Mouse (Mus musculus) left cerebral cortex, adult 8-10 months (tissue): ENCODE results near the gene Selenon. TPM values are rescaled to one million over a fixed set of nuclear protein-coding genes. Genes with fewer than 3 reads are reported as not detected.

Source experiments
- DNase-seq, 2 experiments: peaks; one replicate each; pipeline ENCODE4 v3.0.0; 2022; ENCODE audit warnings: low spot score in 2 of 2
- total RNA-seq, 4 experiments: library from RNA; stranded (reverse); gene quantifications; 2 replicates each; pipeline ENCODE4 v1.2.4; 2022

The Selenon gene
- total RNA-seq, 4 experiments from 2014 or later, result 20.2 to 21.5 (median 20.9) TPM

DNA sequence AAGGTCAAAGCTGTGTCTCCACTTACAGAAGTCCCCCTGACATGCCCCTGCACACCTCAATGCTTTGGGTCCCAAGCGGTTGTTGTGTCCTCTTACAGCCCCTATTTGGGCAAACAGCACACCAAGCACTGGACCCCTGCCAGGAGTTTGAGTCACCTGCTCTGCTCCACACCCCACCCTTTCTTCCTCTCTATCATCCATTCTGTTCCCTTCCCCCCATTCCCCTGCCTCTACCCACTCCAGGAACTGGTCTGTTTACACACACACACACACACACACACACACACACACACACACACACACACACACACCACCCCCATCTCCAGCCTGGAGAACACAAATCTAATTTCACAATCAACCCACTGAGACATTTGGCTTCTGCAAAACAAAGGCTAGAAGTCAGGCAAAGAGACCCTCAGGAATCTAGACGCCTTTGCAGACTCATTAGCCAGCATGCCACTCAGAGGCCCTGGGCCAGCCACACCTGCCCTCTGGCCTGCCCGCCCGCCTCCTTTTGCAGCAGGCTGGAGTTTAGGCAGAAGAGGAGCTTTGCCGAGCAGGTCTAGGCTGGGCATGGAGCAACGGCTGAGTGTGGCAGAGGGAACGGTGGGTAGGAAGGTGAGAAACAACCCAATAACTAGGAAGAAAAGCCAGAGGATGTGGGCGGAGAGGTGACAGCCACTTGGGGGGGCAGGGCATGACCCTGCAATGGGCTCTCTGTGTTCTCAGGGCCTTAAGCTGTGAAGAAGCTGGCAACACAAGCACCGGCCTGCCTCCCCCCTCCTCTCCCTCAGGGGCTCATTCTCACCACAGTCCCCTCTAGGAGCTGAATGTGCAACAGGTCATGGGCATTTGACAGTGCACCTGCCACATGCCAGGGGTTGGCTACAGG is 4.9 kb downstream of the Selenon start:
- no peak for DNase-seq

DNA sequence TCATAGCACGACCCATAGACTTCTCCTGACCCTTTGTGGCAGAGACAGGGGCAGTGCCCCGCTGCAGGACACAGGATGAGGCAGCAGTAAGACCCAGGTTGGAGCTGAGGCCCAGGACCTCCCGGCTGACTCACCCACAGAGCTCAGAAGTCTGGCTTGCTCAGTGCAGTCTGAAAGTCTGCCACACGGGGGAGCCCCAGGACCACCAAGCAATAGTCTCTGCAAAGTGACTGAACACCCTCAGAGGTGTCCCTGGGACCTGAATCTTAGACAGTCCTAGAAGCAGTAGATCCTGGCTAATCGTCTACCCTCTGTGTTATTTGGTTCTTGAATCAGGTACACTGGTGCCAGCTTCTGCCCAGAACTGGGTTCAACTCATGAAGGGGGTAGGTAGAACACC is 8.7 kb downstream of the Selenon start:
- DNase-seq, result peak; percentile 77 to 98

DNA sequence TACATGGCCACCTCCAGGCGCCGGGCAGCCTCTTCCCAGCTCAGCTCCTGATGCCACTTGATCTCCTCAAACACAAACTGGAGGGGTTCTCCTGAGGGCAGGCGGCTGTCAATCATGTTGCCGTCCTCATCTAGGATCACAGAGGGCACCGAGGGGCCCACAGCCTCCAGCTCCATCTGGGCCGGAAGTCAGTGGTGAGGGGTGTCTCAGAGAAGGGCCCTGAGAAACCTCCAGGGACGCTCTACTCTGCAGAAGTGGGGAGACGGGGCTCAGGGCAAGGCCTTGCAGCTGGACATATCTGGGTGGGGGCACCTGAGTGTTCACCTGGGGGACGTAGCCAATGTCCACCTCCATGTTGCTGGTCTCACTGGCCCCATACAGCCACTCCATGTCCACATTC is 9.2 kb downstream of the Selenon start:
- no peak for DNase-seq

DNA sequence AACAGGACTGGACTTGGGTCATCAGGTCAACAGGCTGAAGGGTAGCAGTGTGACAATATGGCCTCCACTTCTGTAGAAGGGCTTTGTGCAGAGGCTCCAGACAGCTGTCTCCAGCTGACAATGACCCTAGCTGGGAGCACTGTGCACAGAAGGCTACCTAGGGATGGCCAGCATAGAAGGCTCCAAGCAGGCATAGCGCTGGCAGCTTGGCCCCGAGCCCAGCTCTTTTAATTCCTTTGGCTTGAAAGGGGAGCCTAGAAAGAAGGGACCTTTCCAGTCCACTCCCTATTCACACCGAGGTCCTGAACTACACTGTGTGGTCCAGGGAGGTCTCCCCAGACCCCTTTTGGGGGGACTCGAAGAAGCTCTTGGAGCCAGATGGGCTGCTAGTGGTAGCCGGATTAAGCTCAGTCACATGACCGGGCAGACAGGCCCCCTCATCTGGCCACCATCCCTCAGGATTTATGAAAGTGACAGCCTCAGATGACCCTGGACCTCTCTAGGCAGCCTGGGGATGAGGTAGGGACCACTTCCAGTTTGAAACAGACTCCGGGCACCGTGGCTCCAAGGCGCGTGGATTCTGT is 12.9 kb downstream of the Selenon start:
- no peak for DNase-seq

DNA sequence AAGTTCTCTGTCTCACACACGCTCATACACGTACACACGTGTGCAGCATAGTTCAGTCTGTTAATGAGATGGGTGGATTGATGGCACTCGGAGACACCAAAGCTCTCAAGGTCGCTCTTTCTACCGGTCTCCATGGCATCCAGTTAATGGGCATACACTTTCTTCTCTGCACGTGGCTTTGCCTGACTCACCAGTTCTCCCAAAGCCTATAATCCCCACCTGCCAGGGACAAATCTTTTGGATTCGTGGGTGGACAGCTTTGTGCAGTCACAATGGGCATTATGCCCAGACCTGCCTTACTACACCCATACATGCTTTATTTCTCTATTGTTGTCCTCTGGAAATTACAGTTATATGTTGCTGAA is 16.2 kb downstream of the Selenon start:
- DNase-seq, result peak in 1 of 2 experiments; percentile 72

DNA sequence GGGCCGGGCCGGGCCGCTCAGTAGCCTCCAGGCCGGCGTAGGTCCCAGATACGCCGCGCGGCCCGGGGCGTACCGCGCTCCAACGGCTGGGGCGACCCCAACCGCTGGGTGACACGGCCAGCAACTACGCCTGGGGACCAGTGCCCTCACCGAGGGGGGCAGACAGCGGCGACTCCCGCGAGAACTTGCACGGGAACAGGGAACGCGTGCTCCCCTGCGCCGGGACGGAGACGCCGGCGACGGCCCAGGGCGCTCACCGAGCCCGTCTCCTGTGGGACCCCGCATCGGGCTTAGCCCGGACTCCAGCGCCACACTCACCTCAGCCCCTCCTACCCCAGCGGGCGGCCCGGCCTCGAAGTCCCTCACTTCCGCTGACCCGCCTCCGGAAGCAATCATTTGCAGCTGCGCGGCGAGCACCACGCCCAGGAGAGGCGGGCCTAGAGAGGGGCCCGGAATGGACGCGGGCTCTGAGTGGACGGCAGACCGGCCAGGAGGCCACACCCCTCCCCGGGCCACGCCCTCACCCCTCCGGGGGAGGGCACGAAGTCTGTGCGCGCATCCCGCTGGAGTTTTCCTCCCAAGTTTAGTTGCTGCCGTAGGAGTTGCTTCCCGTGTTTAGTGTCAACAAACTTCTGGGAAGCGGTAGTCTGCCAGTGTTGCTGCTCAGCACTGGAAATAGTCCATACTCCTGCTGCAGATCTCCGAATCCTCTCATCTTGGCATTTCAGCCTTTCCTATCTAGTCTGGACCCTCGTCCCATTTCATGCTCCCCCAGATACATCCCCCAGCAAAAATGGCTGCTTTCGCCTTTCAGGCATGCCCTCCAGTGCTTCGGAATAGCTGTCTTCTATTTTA is 16.8 kb downstream of the Selenon start, which contains the start of gene Mtfr1l:
Gene Mtfr1l (minus strand): TSS at position 456 of the 855 bp plus-strand sequence.
- peak; percentile 85 to 97 for DNase-seq

DNA sequence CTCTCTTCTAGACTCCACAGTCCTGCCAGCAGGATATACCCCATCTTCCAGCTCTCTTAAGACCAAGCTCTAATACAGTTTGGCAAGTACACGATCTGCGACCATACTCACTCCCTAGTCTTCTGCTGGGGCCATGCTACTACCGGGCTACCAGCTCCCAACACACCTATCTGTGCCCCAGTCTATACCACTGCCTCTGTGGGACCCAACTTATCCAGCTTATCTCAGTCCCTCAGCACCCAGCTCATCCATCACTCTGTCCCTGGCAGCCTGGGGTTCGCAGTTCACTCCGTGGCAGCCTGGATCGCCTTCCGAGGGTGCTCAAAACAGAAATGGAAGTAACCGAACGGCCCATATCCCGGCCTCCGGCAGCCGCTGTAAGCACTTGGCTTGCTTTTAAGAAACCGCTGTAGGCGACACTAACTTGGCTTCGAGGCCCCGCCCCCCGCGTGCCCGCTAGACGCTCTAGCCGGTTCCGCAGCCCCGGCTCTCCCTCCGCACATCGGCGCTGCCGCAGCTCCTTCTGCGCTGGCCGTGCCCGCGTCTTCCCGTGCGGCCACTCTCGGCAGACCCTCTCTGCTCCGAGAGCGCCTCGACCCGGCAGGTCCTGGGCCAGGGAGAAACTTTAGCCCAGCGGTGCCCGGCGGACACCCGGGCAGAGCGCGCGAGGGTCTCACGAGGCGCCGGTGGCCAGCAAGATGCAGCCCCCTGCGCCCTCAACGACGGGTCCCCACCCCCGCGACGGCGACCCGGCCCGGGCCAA is 17.7 kb downstream of the Selenon start:
- no peak for DNase-seq

DNA sequence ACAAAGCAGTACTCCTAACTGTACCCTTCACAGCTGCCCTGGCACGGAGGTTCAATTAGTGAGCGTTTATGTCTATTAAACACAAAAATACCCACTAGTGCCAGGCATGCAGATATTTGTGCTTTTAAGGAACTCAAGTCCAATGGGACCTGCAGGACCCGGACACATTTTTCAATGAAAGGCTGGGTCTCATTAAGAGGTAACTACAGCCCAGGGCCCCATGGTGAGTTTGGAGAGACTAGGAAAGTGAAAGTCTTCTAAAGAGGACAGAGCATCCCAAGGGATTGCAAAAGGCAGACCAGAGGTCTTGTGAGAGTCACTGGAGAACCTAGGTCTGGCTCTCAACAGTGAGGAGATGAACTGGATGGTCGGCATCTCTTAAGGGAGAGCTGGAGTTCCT is 18.5 kb downstream of the Selenon start:
- DNase-seq, result no peak

DNA sequence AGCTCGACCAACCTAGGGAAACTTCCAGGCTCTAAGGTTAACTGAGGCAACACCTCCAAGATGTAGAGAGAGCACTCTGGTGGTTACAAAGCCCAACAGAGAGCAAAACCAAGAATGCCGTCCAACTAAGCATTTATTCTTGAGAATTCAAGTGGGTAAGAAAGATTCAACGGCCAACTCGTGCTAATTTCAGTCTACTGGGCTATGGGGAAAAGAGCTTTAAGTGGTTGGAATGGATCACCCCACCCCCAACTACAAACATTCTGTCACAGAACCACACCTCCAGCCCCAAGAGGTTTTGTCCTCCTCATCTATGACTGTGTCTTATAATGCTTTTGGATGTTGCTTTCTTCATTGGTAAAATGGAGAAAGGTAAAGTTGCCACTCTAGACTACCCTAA is 19.0 kb downstream of the Selenon start:
- DNase-seq, result no peak

DNA sequence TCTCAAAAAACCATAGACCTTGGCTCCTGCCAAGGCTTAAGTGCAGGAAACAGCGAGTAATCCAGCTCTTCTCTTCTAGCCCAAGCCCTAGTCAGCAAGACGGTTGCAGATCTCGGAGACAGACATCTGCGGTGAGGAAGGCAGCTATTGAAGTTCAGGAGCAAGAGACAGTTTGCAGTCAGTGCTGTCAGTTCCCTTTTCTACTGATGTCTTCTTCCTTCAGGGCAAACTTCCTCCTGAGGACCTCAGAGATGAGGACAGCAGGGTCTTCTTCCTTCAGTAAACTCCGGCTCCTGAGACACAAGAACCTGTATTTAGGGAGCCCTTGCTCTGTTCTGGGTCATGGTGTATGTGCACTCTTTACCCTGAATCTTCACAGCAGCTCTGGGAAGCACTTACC is 25.7 kb downstream of the Selenon start:
- DNase-seq, result no peak

DNA sequence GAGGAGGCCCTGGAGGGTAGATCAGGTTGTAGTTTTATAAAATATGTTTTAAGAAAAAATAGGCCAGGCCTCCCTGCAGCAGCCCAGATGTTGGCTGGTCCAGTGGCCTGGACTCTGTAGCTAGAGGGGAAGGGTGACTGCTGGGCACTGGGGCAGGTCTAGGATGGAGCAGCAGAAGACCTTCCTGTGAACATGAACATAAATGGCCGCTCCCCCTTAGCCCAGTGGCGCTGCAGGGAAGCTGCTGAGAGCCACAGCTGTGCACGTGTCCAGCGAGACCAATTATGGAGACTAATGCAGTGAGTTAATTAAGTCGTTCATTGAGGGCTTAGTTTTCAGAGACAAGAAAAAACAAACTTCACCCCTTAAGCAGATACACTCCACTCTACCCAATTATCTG is 26.2 kb downstream of the Selenon start:
- no peak for DNase-seq

DNA sequence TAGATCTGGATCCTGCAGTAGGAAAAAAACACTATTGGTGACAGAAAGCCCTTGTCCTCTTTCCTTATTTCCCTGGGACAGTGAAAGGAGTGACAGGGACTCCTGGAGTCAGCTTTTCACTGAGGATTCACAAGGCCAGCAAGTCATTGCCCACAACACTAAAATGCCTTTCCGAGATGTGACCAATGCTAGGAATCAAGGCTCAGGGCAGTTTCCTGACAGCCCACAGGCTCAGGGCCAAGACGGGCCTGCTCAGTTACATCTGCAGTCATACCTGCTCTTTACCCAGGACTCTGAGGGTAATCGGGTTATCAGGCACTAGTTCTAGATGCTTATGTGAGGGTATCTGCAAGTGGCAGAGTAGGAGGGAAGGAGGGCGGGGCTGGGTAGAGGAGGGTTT is 28.5 kb downstream of the Selenon start:
- DNase-seq, result no peak

DNA sequence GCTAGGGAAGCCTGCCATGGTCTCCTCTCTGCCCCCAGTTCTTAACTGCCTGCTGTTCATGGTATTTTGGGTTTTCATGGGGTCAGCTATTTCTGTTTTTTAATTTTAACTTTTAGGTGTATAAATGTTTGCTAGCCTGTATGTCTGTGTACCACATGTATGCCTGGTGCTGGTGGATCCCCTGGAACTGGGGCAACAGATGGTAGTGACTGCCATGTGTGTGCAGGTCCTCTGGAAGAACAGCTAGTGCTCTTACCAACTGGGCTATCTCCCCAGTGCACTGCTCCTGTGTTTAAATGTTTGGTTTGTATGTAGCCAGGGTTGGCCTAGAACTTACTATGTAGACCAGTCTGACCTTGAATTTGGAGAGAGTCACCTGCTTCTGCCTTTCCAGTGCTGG is 32.7 kb downstream of the Selenon start:
- DNase-seq, result no peak

DNA sequence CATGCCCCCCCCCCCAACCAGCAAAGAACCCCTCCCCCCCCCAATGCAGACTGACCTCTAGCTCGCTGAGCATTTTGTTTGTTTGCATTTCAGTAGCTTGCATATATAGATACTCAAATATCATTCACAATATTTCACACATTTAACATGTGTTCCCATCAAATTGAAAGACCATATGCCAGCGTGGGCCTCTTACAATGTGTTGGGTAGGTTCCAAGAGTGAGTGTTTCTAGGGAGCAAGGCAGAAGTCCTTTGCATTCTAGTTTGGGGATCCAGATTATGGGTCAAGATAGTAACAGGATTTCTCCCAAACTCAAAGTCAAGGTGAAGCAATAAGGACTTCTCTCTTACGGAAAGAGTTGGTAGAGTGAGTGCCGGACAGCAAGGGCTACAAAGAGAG is 33.4 kb downstream of the Selenon start:
- no peak for DNase-seq

DNA sequence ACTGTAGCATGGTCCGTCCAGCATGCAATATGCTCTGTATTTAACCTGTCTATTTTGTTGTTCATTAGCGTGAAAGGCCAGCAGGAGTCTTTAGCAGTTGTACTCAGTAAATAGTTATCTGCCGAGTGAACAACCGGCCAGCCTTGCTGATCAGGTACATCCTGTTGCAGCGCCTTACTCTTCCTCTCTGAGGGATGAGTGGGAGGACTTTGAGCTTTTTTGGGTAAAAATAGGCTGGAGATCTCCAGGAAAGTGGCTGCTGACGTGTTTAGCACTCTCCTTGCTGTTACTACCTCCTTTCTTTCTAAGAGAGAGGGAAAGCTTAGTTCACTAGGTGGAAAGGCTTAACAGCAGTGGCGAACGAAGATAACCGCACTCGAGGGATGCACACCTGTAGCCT is 34.2 kb downstream of the Selenon start:
- no peak for DNase-seq

DNA sequence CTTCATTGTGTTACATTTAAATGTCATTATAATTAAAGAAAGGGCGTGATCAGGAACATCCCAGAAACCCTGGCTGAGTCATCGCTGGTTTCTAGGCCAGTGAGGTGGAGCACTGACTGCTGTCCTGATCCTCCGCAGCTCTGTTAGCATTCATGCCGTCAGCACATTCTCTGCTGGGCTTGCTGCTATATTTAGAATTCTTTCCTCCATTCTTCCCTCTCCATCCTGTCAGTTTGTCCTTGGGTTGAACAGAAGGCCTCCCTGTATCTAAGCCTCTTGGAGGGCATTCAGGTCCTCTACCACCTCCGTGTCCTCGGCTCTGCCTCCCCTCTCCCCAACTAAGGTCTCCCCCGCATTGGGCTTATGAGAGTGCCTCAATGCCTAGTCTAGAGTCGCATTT is 35.0 kb downstream of the Selenon start:
- DNase-seq, result peak in 1 of 2 experiments; percentile 57

DNA sequence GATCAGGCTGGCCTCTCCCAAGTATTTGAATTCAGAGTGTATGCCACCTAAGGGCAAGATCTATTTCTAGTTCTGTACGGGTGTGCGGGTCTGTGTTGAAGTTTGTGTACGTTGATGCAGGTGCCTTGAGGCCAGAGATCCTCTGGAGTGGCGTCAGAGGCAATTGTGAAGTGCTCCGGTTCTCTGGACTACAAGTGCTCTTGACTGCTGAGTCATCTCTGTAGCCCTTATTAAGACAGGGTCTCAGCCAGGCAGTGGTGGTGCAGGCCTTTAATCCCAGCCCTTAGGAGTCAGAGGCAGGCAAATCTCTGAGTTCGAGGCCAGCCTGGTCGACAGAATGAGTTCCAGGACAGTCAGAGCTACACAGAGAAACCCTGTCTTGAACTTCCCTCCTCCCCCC is 36.4 kb downstream of the Selenon start:
- DNase-seq, result no peak

DNA sequence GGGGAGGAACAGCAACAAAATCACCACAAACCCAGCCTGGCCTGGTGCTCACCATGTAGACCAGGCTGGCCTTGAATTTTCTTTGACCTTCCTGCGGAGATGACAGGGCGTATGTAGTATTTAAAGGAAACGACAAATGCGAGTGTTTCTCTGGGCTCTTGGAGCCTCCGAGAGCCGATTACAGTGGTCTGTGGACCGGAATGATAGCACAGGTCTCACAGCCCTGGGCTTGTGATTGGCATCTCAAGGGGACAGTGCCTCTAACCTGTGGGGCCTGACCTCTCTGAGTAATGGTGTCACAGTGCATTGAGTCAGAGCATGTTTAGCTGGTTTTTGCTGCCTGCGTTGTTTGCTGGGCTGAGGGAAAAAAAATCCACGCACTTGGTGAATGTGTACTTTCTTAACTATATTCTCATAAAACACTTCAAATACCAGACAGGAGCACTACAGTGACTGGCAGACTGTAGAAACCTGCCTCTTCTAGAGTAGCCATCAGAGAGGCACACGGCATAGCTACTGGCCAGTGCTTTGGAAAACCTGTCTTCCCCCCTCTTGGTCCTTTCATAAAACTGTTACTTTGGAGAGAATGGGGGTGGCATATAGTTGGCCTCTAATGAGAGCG is 37.5 kb downstream of the Selenon start:
- no peak for DNase-seq

DNA sequence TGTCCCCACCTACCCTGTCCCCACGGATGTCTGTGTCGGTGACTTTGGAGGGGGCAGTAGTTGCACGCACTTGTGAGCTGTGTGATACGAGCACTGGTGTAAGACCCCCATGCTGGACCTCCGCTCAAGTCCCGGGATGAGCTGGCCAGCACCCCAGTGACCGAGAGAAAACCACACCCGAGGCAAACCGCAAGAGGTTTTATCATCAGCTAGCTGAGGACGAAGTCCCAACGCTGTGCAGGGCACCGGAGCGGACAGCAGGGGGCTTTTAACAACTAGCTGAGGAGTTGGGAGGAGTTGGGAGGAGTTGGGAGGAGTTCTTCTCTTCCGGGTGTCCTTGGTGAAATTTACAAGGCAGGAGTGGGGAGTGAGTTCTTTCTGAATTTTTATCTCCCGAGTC is 39.2 kb downstream of the Selenon start:
- no peak for DNase-seq

DNA sequence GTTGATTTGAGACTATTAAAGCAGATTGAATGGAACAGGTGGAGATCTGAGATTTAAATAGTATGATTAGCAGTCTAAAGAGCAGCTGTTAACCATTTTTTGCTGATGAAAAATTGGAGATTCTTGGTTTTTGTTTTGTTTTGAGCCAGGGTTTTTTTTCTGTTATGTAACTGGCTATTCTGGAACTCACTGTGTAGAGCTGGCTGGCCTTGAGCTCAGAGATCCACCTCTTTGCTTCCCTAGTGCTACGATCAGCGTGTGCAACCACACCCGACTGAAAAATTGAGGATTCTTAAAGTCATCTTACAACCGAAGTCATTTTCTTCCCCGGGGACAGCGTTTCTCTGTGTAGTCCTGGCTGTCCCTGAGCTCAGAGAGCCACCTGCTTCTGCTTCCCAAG is 40.2 kb downstream of the Selenon start:
- no peak for DNase-seq

DNA sequence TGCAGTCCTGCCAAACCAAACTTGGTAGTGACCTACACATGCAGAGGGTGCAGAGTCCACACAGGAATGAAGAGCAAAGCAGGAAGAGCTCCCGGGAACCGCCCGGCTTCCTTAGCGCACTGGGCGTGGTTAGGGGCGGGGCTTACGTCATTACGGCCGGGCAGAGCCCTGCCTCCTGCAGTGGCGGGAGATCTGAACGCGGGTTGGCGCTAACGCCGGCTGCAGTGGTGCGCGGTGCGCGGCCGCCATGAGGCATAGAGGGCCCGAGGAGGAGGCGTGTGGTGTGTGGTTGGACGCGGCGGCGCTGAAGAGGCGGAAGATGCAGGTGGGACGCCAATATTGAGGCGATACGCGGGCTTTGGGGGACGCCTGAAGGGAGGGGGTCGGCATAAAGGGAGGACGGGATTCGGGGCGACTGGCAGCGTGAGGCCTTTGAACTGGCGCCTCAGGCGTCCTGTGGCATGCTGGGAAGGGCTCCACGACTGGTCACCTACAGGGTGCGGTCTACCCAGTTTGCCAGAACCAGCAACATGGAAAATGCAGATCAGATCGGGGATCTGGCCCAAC is 41.0 kb downstream of the Selenon start, which contains the start of gene Aunip:
Gene Aunip (plus strand): TSS at position 155 of the 567 bp plus-strand sequence.
- DNase-seq, result peak; percentile 68 to 81
